Mouse (Mus musculus) lung, embryonic 14.5 days (tissue): Measurements from ENCODE around the gene Mia. TPM values are rescaled to one million over a fixed set of nuclear protein-coding genes. Genes with fewer than 3 reads are reported as not detected.

ENCODE experiments used
- ATAC-seq: fragments of 200-750 bp; cut with Nextera tagmentation; 2 replicates; pipeline ENCODE4 v1.8.0; 2017; ENCODE audit warnings: mild to moderate bottlenecking, moderate TSS enrichment, moderate library complexity; ENCODE audit not compliant: insufficient read depth
- DNase-seq: peaks from one replicate; pipeline ENCODE4 v3.0.0-alpha.2; 2015
- H3K27ac ChIP-seq: fragments of 300-500 bp; sonication (generic); 2 replicates; pipeline ENCODE4 v1.5.1; 2014; ENCODE audit warnings: low read depth, mild to moderate bottlenecking, moderate library complexity
- H3K27me3 ChIP-seq: fragments of 300-500 bp; sonication (generic); 2 replicates; pipeline ENCODE4 v1.6.1; 2014; ENCODE audit warnings: low read length, control low read depth; ENCODE audit not compliant: insufficient read depth
- H3K36me3 ChIP-seq: fragments of 300-500 bp; sonication (generic); 2 replicates; pipeline ENCODE4 v1.6.1; 2014; ENCODE audit warnings: control low read depth; ENCODE audit not compliant: insufficient read depth
- H3K4me1 ChIP-seq: fragments of 300-500 bp; sonication (generic); 2 replicates; pipeline ENCODE4 v1.6.1; 2014; ENCODE audit warnings: antibody characterized with exemption, control low read depth; ENCODE audit not compliant: insufficient read depth
- H3K4me2 ChIP-seq: fragments of 300-500 bp; sonication (generic); 2 replicates; pipeline ENCODE4 v1.6.1; 2014; ENCODE audit warnings: mild to moderate bottlenecking
- H3K4me3 ChIP-seq: fragments of 300-500 bp; sonication (generic); 2 replicates; pipeline ENCODE4 v1.5.1; 2014; ENCODE audit warnings: low read depth, low read length
- H3K9ac ChIP-seq: fragments of 300-500 bp; sonication (generic); 2 replicates; pipeline ENCODE4 v1.6.1; 2014
- H3K9me3 ChIP-seq: fragments of 300-500 bp; sonication (generic); 2 replicates; pipeline ENCODE4 v1.6.1; 2016; ENCODE audit warnings: low read depth, low read length, control low read depth
- CTCF ChIP-seq: IDR thresholded peaks from 2 replicates; pipeline ENCODE4 v1.5.1; 2016; ENCODE audit warnings: antibody characterized with exemption, low read depth
- WGBS: fragments of 180-500 bp; shearing (Covaris S2); extraction: QIAGEN DNeasy Blood & Tissue Kit; methylation state at CpG from one replicate; pipeline ENCODE4 v1.1.7; 2014; 5-methylcytosine and 5-hydroxymethylcytosine counted together
- polyA plus RNA-seq: library from polyadenylated mRNA; unstranded; fragments of >200 nt; fragmentation: Nextera tagmentation; extraction: Ambion mirVana; gene quantifications from 2 replicates; pipeline ENCODE4 v1.2.1, GENCODE M21; 2014

The Mia gene
- polyA plus RNA-seq, 1 experiment from 2014 or later, result 155 TPM

DNA sequence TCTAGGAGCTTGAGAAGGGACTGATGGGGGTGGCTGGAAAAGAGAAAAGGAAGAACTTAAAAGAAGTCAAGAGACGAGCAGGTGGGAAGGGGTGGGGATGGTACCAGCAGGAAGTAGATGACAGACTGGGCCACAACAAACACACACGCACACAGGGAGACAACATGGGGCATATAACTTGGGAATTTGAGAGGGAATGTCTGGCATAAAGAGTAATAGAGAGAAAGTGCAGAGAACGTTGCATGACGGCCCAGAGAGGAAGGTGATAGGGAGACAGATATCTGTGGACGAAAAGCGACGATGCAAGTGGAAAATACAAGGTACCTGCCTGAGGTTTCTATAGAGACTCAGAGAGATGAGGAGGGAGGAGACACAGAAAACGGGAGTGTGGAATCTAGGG is 15.3 kb downstream of the Mia start:
- Histone ChIP-seq H3K9me3 (no peaks in the 10 kb centered on the region), H3K4me3 (peak overlapping the region; percentile 71), H3K9ac (peak overlapping the region; percentile 85), H3K4me1 (peaks cover 18% of the 10 kb centered on the region), H3K27me3 (no peaks in the 10 kb centered on the region), H3K4me2 (peak overlapping the region; percentile 82), H3K36me3 (peaks cover 44% of the 10 kb centered on the region), H3K27ac (peak overlapping the region; percentile 98; the same call in 1 of the 2 replicates)
- no peak for TF ChIP-seq CTCF
- ATAC-seq (no peak), DNase-seq (no peak)
- 2% methylated on average over 8 of the region's 8 CpGs for WGBS

DNA sequence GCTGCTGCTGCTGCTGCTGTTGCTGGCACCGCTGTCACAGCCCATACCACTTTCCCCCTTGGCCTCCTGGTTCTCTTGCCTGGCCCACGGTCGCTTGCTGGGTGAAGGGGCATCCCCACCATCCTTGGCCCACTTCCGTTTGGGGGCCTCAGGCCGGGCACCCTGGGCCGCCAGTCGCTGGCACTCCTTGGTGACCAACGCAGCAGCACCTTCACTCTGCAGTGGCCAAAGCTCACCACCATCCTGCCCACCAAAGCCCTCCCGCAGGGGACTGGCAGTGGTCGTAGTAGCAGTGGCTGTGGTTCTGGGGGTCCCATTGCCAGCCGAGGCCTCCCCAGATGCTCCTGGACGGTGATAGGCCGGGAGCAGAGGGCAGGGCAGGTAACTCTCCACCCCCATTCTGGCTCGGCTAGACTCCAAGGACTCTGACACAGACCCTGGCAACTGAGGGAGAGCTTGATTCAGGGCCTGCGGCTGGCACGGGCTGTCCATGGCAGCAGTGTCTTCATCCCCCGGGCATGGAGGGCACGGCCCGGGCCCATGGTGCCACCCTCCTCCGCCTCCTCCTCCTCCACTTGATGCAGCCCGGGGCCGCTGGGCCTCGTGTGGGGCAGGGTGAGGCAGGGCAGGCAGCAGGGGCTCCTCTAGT is 15.8 kb downstream of the Mia start:
- Histone ChIP-seq H3K4me2 (peak overlapping the region; percentile 82), H3K4me3 (peak overlapping the region; percentile 71), H3K36me3 (peaks cover 45% of the 10 kb centered on the region), H3K27me3 (no peaks in the 10 kb centered on the region), H3K27ac (no peak overlapping the region), H3K9me3 (no peaks in the 10 kb centered on the region), H3K9ac (peak overlapping the region; percentile 85), H3K4me1 (peaks cover 18% of the 10 kb centered on the region)
- 63% methylated on average over 23 of the region's 23 CpGs for WGBS
- no peak for ATAC-seq
- no peak for DNase-seq
- TF ChIP-seq CTCF, result no peak

DNA sequence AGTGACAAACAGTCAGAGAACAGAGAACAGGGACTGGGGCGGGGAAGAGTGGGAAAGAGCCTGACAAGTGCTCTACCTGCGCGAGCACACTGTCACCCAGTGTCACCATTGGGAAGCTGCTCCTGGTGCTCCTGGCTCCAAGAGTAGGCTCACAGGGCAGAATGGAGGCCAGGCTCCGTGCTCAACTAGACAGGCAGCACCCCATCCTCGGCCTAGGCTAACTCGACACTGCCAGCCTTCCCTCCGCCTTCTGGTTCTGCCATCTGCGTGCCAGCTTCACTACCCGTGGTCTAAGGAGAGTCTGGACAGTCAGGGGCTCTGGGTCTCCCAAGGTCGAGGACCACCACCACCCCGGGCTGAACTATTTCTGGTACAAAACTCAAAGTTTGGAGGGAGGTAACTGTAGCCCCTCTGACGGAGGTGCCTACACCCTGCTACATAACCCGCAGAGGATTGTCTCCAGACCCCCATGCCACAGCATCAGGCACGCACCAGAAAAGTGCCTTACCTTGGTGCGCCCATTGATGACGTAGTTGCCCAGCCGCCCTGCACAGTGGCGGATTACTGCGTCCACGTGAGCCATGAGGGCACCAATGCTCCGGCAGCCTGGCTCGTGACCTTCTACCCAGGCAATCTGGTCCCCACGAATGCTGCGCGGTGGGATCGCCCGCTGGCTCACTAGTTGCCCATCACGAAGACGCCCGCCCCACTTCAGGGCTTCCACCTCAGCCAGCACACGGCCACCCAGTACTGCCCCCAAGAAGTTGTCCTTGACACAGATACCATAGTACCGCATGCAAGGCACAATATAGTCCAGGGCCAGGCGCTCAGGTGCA is 16.6 kb downstream of the Mia start:
- Histone ChIP-seq H3K4me2 (peak overlapping the region; percentile 82), H3K9ac (peak overlapping the region; percentile 85), H3K36me3 (peaks cover 50% of the 10 kb centered on the region), H3K27me3 (no peaks in the 10 kb centered on the region), H3K27ac (no peak overlapping the region), H3K9me3 (no peaks in the 10 kb centered on the region), H3K4me3 (peak overlapping the region; percentile 71), H3K4me1 (peaks cover 18% of the 10 kb centered on the region)
- DNase-seq (no peak), ATAC-seq (no peak)
- 75% methylated on average over 33 of the region's 33 CpGs for WGBS
- no peak for TF ChIP-seq CTCF

DNA sequence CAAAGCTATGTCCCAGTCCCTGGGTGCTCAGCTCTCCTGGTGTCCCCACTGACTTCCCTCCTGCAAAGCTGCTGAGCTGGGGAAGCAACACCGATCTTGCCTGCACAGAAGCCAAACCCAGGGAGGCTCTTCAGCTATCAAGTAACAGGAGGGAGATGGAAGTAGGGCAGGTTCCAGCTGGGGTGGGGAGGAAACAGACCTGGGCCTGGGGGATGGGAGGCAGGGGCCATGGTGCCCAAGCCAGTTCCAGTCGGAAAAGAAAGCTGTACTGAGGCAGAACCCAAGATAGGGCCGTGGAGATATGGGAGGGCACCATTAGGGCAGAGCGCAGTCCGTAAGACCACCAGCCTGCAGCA is 17.5 kb downstream of the Mia start:
- Histone ChIP-seq H3K27ac (no peak overlapping the region; the same call in 1 of the 2 replicates), H3K4me3 (peak overlapping the region; percentile 12; the same call in 1 of the 2 replicates)
- no peak for TF ChIP-seq CTCF

DNA sequence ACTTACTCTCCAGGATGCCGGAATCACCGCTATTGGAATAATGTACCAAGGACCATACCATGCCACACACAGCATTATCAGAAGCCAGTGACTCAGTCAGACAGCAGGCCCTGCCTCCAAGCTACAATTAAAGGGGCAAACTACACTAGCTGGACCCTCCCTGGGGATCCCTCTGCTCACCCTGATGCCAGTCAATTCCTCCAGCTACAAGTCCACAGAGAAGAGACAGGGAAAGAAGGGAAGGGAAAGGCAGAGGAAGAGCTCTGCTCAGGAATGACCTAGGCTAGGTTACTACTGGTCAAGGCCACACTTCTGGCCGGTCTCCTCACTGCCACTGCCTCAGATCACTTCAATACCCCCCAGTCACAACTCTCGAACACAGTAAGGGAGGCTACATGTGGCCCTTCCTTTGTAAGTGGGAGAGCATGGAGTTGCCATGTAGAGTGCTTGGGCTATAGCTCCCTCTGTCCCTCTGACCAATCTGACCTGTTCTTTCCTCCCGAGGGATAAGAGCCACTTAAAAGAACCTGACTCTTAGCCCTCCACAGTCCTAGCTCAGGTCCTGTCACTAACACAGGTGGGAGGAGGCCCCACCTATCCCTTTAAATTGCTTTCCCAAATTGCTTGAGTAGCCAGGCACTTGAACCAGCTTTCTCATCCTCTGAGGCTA is 18.0 kb downstream of the Mia start:
- WGBS, result 80% methylated on average over 5 of the region's 5 CpGs
- Histone ChIP-seq H3K27me3 (no peaks in the 10 kb centered on the region), H3K4me1 (peaks cover 18% of the 10 kb centered on the region), H3K36me3 (peaks cover 64% of the 10 kb centered on the region), H3K9me3 (no peaks in the 10 kb centered on the region), H3K4me2 (peak overlapping the region; percentile 82), H3K4me3 (peak overlapping the region; percentile 12; the same call in 1 of the 2 replicates), H3K27ac (no peak overlapping the region; the same call in 1 of the 2 replicates), H3K9ac (peak overlapping the region; percentile 85)
- DNase-seq (no peak), ATAC-seq (no peak)
- no peak for TF ChIP-seq CTCF

More for the DNA sequence above, 17.5 kb downstream of the Mia start:
- 64% methylated on average over 5 of the region's 5 CpGs for WGBS
- ATAC-seq (no peak), DNase-seq (no peak)
- Histone ChIP-seq H3K4me1 (peaks cover 18% of the 10 kb centered on the region), H3K4me2 (peak overlapping the region; percentile 82), H3K9me3 (no peaks in the 10 kb centered on the region), H3K36me3 (peaks cover 59% of the 10 kb centered on the region), H3K9ac (peak overlapping the region; percentile 85), H3K27me3 (no peaks in the 10 kb centered on the region)

DNA sequence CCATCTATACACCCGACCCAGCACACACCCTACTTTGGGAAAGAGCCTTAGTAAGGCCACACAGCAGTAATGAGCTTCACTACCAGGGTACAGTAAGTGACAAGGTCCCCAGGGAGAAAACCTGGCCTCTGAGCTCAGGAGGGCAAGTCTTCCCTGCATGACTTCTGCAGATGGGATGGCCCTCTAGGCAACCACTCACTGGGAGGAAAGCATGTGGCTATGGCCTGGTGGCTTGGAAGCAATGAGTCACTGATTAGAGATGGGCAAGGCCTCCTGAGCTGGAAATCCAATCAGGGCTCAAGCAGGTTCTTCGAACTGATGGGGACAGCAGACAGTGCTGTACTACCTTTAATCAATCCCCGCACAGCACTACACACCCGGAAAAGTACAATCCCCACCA is 19.2 kb downstream of the Mia start:
- Histone ChIP-seq H3K4me1 (peaks cover 18% of the 10 kb centered on the region), H3K36me3 (peaks cover 73% of the 10 kb centered on the region), H3K27me3 (no peaks in the 10 kb centered on the region), H3K9me3 (no peaks in the 10 kb centered on the region), H3K4me3 (no peak overlapping the region), H3K9ac (no peak overlapping the region), H3K27ac (no peak overlapping the region), H3K4me2 (no peak overlapping the region)
- TF ChIP-seq CTCF, result no peak
- WGBS, result 82% methylated on average over 4 of the region's 4 CpGs
- no peak for DNase-seq
- no peak for ATAC-seq

DNA sequence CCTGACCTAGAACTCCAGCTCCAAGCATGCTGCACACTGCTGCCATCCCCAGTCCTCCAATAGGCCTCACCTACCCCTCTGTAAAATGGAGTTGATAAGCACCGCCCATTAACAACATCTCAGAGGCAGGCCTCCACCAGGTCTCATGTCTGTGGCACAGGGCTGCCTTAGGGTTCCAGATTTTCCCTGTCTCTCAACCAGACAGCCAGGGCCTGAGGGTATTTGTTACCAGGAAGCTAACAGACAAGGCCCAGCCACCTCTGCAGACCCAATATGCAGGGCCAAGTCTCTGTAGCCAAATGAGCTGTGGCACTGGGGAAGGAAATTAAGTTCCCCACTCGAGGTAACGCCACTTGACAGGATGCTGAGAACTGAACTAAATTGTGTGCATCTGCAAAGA is 20.0 kb downstream of the Mia start:
- no peak for TF ChIP-seq CTCF
- Histone ChIP-seq H3K27ac (no peak overlapping the region), H3K4me1 (peaks cover 18% of the 10 kb centered on the region)

More for the DNA sequence above, 20.0 kb downstream of the Mia start:
- DNase-seq, result no peak
- 85% methylated on average over 3 of the region's 3 CpGs for WGBS
- Histone ChIP-seq H3K4me3 (no peak overlapping the region), H3K9me3 (no peaks in the 10 kb centered on the region), H3K27me3 (no peaks in the 10 kb centered on the region), H3K9ac (no peak overlapping the region), H3K4me2 (no peak overlapping the region), H3K36me3 (peaks cover 77% of the 10 kb centered on the region)
- ATAC-seq, result no peak
